Mouse (Mus musculus) embryo, embryonic 11.5 days (tissue): ENCODE measurements around the gene Src.

Experiments used
- DNase-seq: peaks from one replicate; pipeline ENCODE4 v3.0.0-alpha.2; 2012; ENCODE audit warnings: low read depth, low spot score

Src gene

GRCm38 (mm10) chr2:157412497-157412896, 5.7 kb upstream of the Src start:
- no peak for DNase-seq

- DNase-seq: no peak
Observed at GRCm38 (mm10) chr2:157417229-157417628, 1.0 kb upstream of the Src start.

- no peak for DNase-seq
Observed at GRCm38 (mm10) chr2:157418609-157419071, 396 bp downstream of the Src start.

GRCm38 (mm10) chr2:157419506-157419905, 1.3 kb downstream of the Src start:
- no peak for DNase-seq

- DNase-seq: no peak
Observed at GRCm38 (mm10) chr2:157420404-157420803, 2.2 kb downstream of the Src start.

- no peak for DNase-seq
Observed at GRCm38 (mm10) chr2:157422062-157422655, 3.9 kb downstream of the Src start.

GRCm38 (mm10) chr2:157422854-157423705, 4.8 kb downstream of the Src start:
- peak; percentile 50 for DNase-seq

GRCm38 (mm10) chr2:157423706-157424125, 5.5 kb downstream of the Src start:
- DNase-seq: no peak

GRCm38 (mm10) chr2:157424126-157424903, 6.1 kb downstream of the Src start:
- DNase-seq: no peak

GRCm38 (mm10) chr2:157424904-157425642, 6.8 kb downstream of the Src start:
- no peak for DNase-seq

- no peak for DNase-seq
Observed at GRCm38 (mm10) chr2:157425643-157425988, 7.4 kb downstream of the Src start.

- no peak for DNase-seq
Observed at GRCm38 (mm10) chr2:157426171-157426570, 7.9 kb downstream of the Src start.

- DNase-seq: no peak
Observed at GRCm38 (mm10) chr2:157427164-157427563, 8.9 kb downstream of the Src start.

GRCm38 (mm10) chr2:157428351-157429139, 10.3 kb downstream of the Src start:
- no peak for DNase-seq

GRCm38 (mm10) chr2:157429735-157430134, 11.5 kb downstream of the Src start:
- DNase-seq: no peak

GRCm38 (mm10) chr2:157430667-157431429, 12.6 kb downstream of the Src start:
- DNase-seq: no peak

GRCm38 (mm10) chr2:157431912-157432311, 13.7 kb downstream of the Src start:
- DNase-seq: no peak

GRCm38 (mm10) chr2:157432476-157432875, 14.2 kb downstream of the Src start:
- no peak for DNase-seq

- DNase-seq: no peak
Observed at GRCm38 (mm10) chr2:157434041-157434440, 15.8 kb downstream of the Src start.

GRCm38 (mm10) chr2:157434497-157434896, 16.3 kb downstream of the Src start:
- DNase-seq: no peak
